Mouse (Mus musculus) forebrain, postnatal 0 days (tissue): ENCODE data around the gene Pik3c2g. TPM values are rescaled to one million over a fixed set of nuclear protein-coding genes. Genes with fewer than 3 reads are reported as not detected.
A peak's percentile ranks its signal among the peaks of the same experiment; 100 is the strongest.
"Not testable (repeated sequence)": the region's sequence is repeated elsewhere in the genome, so short reads cannot be mapped to it uniquely, and the experiment has no call there.

ENCODE experiments used
- ATAC-seq: fragments of 200-750 bp; cut with Nextera tagmentation; 2 replicates; pipeline ENCODE4 v1.8.0; 2017; ENCODE audit warnings: mild to moderate bottlenecking, moderate library complexity
- DNase-seq: peaks from one replicate; pipeline ENCODE4 v3.0.0-alpha.2; 2015
- H3K27ac ChIP-seq: fragments of 300-500 bp; sonication (generic); 2 replicates; pipeline ENCODE4 v1.5.1; 2014; ENCODE audit warnings: low read depth, mild to moderate bottlenecking, antibody characterized with exemption, low read length, moderate library complexity, mixed read lengths
- H3K27me3 ChIP-seq: fragments of 300-500 bp; sonication (generic); 2 replicates; pipeline ENCODE4 v1.6.1; 2014; ENCODE audit warnings: mild to moderate bottlenecking, low read length, mixed read lengths; ENCODE audit not compliant: insufficient read depth
- H3K36me3 ChIP-seq: fragments of 300-500 bp; sonication (generic); 2 replicates; pipeline ENCODE4 v1.6.1; 2014; ENCODE audit warnings: mild to moderate bottlenecking, moderate library complexity; ENCODE audit not compliant: insufficient read depth
- H3K4me1 ChIP-seq: fragments of 300-500 bp; sonication (generic); 2 replicates; pipeline ENCODE4 v1.6.1; 2014; ENCODE audit warnings: antibody characterized with exemption; ENCODE audit not compliant: insufficient read depth
- H3K4me2 ChIP-seq: fragments of 300-500 bp; sonication (generic); 2 replicates; pipeline ENCODE4 v1.6.1; 2014; ENCODE audit warnings: low read depth, mild to moderate bottlenecking, moderate library complexity
- H3K4me3 ChIP-seq: fragments of 300-500 bp; sonication (generic); 2 replicates; pipeline ENCODE4 v1.5.1; 2014; ENCODE audit warnings: low read depth, low read length, mixed read lengths
- H3K9ac ChIP-seq: fragments of 300-500 bp; sonication (generic); 2 replicates; pipeline ENCODE4 v1.6.1; 2014; ENCODE audit warnings: mild to moderate bottlenecking
- H3K9me3 ChIP-seq: fragments of 300-500 bp; sonication (generic); 2 replicates; pipeline ENCODE4 v1.6.1; 2016; ENCODE audit warnings: low read length
- CTCF ChIP-seq: sonication (generic); IDR thresholded peaks from 2 replicates; pipeline ENCODE4 v1.5.1; 2016; ENCODE audit warnings: antibody characterized with exemption, control low read depth, low read depth
- WGBS: fragments of 180-500 bp; shearing (Covaris S2); extraction: QIAGEN DNeasy Blood & Tissue Kit; methylation state at CpG from one replicate; pipeline ENCODE4 v1.1.7; 2014; 5-methylcytosine and 5-hydroxymethylcytosine counted together
- polyA plus RNA-seq: library from polyadenylated mRNA; unstranded; fragments of >200 nt; fragmentation: Nextera tagmentation; extraction: Ambion mirVana; gene quantifications from 2 replicates; pipeline ENCODE4 v1.2.1, GENCODE M21; 2015
- total RNA-seq: library from RNA; depleted of rRNA; stranded (reverse); fragments of >200 nt; gene quantifications from 2 replicates; pipeline ENCODE4 v1.2.3, GENCODE M21; 2014

The Pik3c2g gene
- total and polyA plus RNA-seq, 2 experiments from 2014 or later: 0.39 TPM; not detected in 1

GRCm38 (mm10) chr6:139908997-139909669 is 322.1 kb downstream of the Pik3c2g start:
- no peak for DNase-seq
- no peak overlapping the region for H3K4me2 ChIP-seq

GRCm38 (mm10) chr6:139928766-139929165 is 341.7 kb downstream of the Pik3c2g start:
- ATAC-seq (no peak), DNase-seq (no peak)
- no peak overlapping the region for H3K4me2 ChIP-seq
- no peak overlapping the region for H3K4me3 ChIP-seq
- no peak overlapping the region for H3K27ac ChIP-seq
- TF ChIP-seq CTCF: no peak
- no peaks in the 10 kb centered on the region for H3K36me3 ChIP-seq
- no peaks in the 10 kb centered on the region for H3K27me3 ChIP-seq
- no peaks in the 10 kb centered on the region for H3K4me1 ChIP-seq
- no peak overlapping the region for H3K9ac ChIP-seq
- 91% methylated on average over 5 of the region's 5 CpGs for WGBS
- no peaks in the 10 kb centered on the region for H3K9me3 ChIP-seq

More at GRCm38 (mm10) chr6:139908997-139909669, 322.1 kb downstream of the Pik3c2g start:
- TF ChIP-seq CTCF: no peak
- Histone ChIP-seq H3K4me1 (no peaks in the 10 kb centered on the region), H3K4me3 (no peak overlapping the region), H3K36me3 (no peaks in the 10 kb centered on the region), H3K27ac (no peak overlapping the region), H3K27me3 (no peaks in the 10 kb centered on the region), H3K9ac (no peak overlapping the region), H3K9me3 (no peaks in the 10 kb centered on the region)
- 54% methylated on average over 12 of the region's 12 CpGs for WGBS
- no peak for ATAC-seq

- H3K27ac ChIP-seq: no peak overlapping the region
- DNase-seq (peak; percentile 51), ATAC-seq (peak; percentile 72)
- no peaks in the 10 kb centered on the region for H3K27me3 ChIP-seq
- H3K4me1 ChIP-seq: no peaks in the 10 kb centered on the region
- H3K9me3 ChIP-seq: no peaks in the 10 kb centered on the region
- no peaks in the 10 kb centered on the region for H3K36me3 ChIP-seq
- TF ChIP-seq CTCF: no peak
- H3K4me3 ChIP-seq: no peak overlapping the region
- 43% methylated on average over 2 of the region's 2 CpGs for WGBS
- no peak overlapping the region for H3K4me2 ChIP-seq
- H3K9ac ChIP-seq: no peak overlapping the region
Observed at GRCm38 (mm10) chr6:139934861-139935260, 347.8 kb downstream of the Pik3c2g start.

GRCm38 (mm10) chr6:139937581-139937980 is 350.6 kb downstream of the Pik3c2g start:
- H3K36me3 ChIP-seq, H3K4me2 ChIP-seq, H3K9ac ChIP-seq, DNase-seq, ATAC-seq, H3K4me1 ChIP-seq, H3K27me3 ChIP-seq, H3K27ac ChIP-seq, H3K9me3 ChIP-seq, H3K4me3 ChIP-seq: not testable (repeated sequence)
- 73% methylated on average over 4 of the region's 4 CpGs for WGBS

DNA sequence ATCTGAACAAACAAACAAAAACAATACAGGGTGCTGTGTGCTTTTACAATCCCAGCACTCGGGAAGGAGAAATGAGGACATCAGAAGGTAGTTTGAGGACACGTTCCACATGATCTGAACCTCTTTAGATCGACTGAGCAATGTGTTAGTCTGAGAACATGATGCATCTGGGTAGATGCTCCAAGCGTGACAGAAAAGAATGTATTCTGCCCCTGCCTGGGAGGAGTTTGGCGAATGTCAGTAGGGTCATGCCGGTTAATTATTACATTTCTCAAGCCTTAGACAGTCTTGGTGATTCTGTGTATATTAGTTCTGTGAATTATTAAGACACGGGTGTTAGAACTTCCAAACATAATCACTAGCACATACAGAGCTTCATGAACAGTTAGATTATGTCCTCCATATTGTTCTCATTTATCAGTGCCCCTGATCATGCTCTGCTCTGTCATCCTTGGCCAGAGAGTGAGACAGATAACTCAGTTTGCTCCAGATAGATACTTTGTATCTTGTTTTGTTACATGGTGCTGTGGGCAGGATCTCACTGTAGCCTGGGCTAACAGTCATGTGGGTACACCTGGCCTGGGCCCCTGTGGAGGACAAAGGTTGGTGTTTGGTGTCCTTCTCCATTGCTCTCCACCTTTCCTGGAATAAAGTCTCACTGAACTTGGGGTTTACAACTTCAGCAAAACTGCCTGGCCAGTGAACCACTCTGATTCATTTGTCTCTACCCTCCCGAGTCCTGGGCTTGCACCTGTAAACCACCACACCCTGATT is 360.3 kb downstream of the Pik3c2g start:
- WGBS: 91% methylated on average over 8 of the region's 8 CpGs
- DNase-seq (no peak), ATAC-seq (no peak)
- H3K27ac ChIP-seq: no peak overlapping the region
- no peak overlapping the region for H3K4me3 ChIP-seq
- H3K4me1 ChIP-seq: no peaks in the 10 kb centered on the region
- H3K4me2 ChIP-seq: no peak overlapping the region
- no peaks in the 10 kb centered on the region for H3K36me3 ChIP-seq
- H3K27me3 ChIP-seq: no peaks in the 10 kb centered on the region
- no peak overlapping the region for H3K9ac ChIP-seq
- 0 out of 2 replicates have a peak, but pooled peaks cover 4% of the 10 kb centered on the region for H3K9me3 ChIP-seq
- TF ChIP-seq CTCF: no peak

GRCm38 (mm10) chr6:139953596-139953995 is 366.6 kb downstream of the Pik3c2g start:
- DNase-seq (no peak), ATAC-seq (no peak)
- H3K9me3 ChIP-seq: no peaks in the 10 kb centered on the region
- TF ChIP-seq CTCF: no peak
- no peaks in the 10 kb centered on the region for H3K36me3 ChIP-seq
- no peak overlapping the region for H3K9ac ChIP-seq
- no peak overlapping the region for H3K4me2 ChIP-seq
- WGBS: 89% methylated on average over 12 of the region's 12 CpGs
- no peak overlapping the region for H3K4me3 ChIP-seq
- H3K27me3 ChIP-seq: no peaks in the 10 kb centered on the region
- H3K27ac ChIP-seq: no peak overlapping the region
- H3K4me1 ChIP-seq: no peaks in the 10 kb centered on the region
